9 mouse cellular contexts compared by ENCODE assay signal in genomic region chr11:117628312-117628779, GRCm38 (mm10). TPM values are rescaled to one million over a fixed set of nuclear protein-coding genes. Genes with fewer than 3 reads are reported as not detected.
A peak's percentile ranks its signal among the peaks of the same experiment; 100 is the strongest.
DNase-seq lines count a peak whose midpoint lies in the region; ATAC-seq and TF ChIP-seq lines count a peak whose summit lies in the region.
"Had no signal": no experiment of that assay in that cellular context is flagged by ENCODE, and none has a peak within 500 bp of the region (broad histone marks: within the 10 kb centered on the region; RNA-seq: fewer than 3 reads in every experiment).

No protein-coding gene starts in this region.

- peaks cover 18% of the 10 kb centered on the region for H3K4me1 ChIP-seq in midbrain, postnatal 0 days (ENCODE audit: insufficient read depth, low read length)

- no peak overlapping the region for H3K4me3 ChIP-seq in midbrain, postnatal 0 days (ENCODE audit: low read depth, low read length)

- peak; percentile 26 to 35 for DNase-seq in heart, adult 18-20 months
- DNase-seq in heart, adult 8-10 months (ENCODE audit: low spot score), result no peak
- DNase-seq in cerebellum, adult 9-10 months, result peak; percentile 95
- peak; percentile 55 to 78 for DNase-seq in frontal cortex, adult 2 months (ENCODE audit: extremely low spot score in 1 of 2, low spot score in 1 of 2)
- DNase-seq in layer of hippocampus, postnatal 10 days (ENCODE audit: low spot score in 2 of 2), result peak; percentile 62 to 70
- peak; percentile 87 for DNase-seq in midbrain, postnatal 0 days (ENCODE audit: low spot score)
- no peak for DNase-seq in kidney, postnatal 14 days
- no peak for DNase-seq in gastrocnemius, postnatal 25 days

- H3K9me3 ChIP-seq in midbrain, postnatal 0 days (ENCODE audit: low read length), result no peaks in the 10 kb centered on the region

- H3K27ac ChIP-seq in midbrain, postnatal 0 days (ENCODE audit: low read depth, low read length), result peak overlapping the region; percentile 89
- H3K27ac ChIP-seq: kidney, postnatal 0 days had no signal

- 9% methylated on average over 9 of the region's 9 CpGs for WGBS in midbrain, postnatal 0 days

- peak overlapping the region; percentile 56 for H3K9ac ChIP-seq in midbrain, postnatal 0 days (replicated peaks; ENCODE audit: low read length, poor library complexity, severe bottlenecking)

- no peak for TF ChIP-seq CTCF in midbrain, postnatal 0 days (IDR thresholded peaks at IDR 0.05)

- ATAC-seq in midbrain, postnatal 0 days (ENCODE audit: low FRiP score), result peak; percentile 70

- peak overlapping the region; percentile 41 for H3K4me2 ChIP-seq in midbrain, postnatal 0 days (ENCODE audit: low read depth, low read length, poor library complexity, severe bottlenecking)

- H3K27me3 ChIP-seq in midbrain, postnatal 0 days (ENCODE audit: insufficient read depth, low read length), result no peaks in the 10 kb centered on the region

- no peaks in the 10 kb centered on the region for H3K36me3 ChIP-seq in midbrain, postnatal 0 days (ENCODE audit: insufficient read depth, low read length)

RNA-seq across cellular contexts. Expression of gene Tnrc6c, which starts 25.7 kb away (rescaled TPM):
- 10 to 100 TPM; 28.1 to 32.0 TPM for total RNA-seq in heart, adult 18-20 months (2021)
- total RNA-seq in heart, adult 8-10 months (2022), result 10 to 100 TPM; 27.0 to 32.1 (median 29.7) TPM
- 44.4 and 56.5 TPM in 2 replicates for polyA plus RNA-seq in frontal cortex, adult 2 months (2012; rRNA removed)
- total RNA-seq in layer of hippocampus, postnatal 10 days (2021), result 10 to 100 TPM; 70.1 to 70.4 TPM
- 78.4 and 79.8 TPM in 2 replicates for total RNA-seq in midbrain, postnatal 0 days (2014; rRNA removed)
- 22.8 and 26.5 TPM in 2 replicates for polyA plus RNA-seq in midbrain, postnatal 0 days (2015; fragmentation: Nextera tagmentation; extraction: Ambion mirVana)
- total RNA-seq in gastrocnemius, postnatal 25 days (2021), result 10 to 100 TPM; 17.2 to 18.2 TPM

Comparison
In these comparisons a context has a peak if more than half of its experiments do, and no peak if none do; other contexts are left out.
1. DNase-seq: peak in heart, adult 18-20 months (2 of 2), cerebellum, adult 9-10 months (single experiment), frontal cortex, adult 2 months (2 of 2), layer of hippocampus, postnatal 10 days (2 of 2) and midbrain, postnatal 0 days (single experiment); none in heart, adult 8-10 months (single experiment), kidney, postnatal 14 days (single experiment) and gastrocnemius, postnatal 25 days (single experiment).